Mouse (Mus musculus) liver, postnatal 0 days (tissue): ENCODE measurements around the gene Gjd3.

ENCODE experiments used
- CTCF ChIP-seq: sonication (generic); IDR thresholded peaks from 2 replicates; pipeline ENCODE4 v1.5.1; 2016; ENCODE audit warnings: antibody characterized with exemption, low read depth
- EP300 ChIP-seq: IDR thresholded peaks from 2 replicates; pipeline ENCODE4 v1.6.1; 2016; ENCODE audit warnings: antibody characterized with exemption, low read depth, mild to moderate bottlenecking

DNA sequence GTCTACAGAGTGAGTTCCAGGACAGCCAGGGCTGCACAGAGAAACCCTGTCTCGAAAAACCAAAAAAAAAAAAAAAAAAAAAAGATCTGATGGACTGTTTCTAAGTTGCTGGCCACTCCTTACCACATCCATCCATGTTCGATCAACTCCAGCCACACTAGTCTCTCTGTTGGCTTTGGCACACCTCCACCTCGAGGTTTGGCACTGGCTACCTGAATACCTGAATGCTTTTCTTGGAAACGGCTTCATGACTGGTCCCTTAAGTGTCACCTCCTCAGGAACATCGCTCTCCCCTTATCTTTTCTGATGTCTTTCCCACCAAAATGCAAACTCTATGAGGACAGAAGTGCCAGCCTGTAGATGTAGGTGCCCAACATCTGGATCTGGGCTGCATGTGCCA, 3.5 kb downstream of the Gjd3 start:
- TF ChIP-seq CTCF (no peak), EP300 (no peak)
